Mouse (Mus musculus) erythroblast, embryonic 14.5 days (primary cell): ENCODE results near the gene Anapc16.

Source experiments
- GATA1 ChIP-seq: IDR thresholded peaks from 2 replicates; pipeline ENCODE4 v1.6.1; 2012; ENCODE audit warnings: low read length, inconsistent platforms, mixed read lengths
- TAL1 ChIP-seq: IDR thresholded peaks from 3 replicates; pipeline ENCODE4 v1.6.1; 2012; ENCODE audit warnings: low read length, inconsistent platforms, mixed read lengths

DNA sequence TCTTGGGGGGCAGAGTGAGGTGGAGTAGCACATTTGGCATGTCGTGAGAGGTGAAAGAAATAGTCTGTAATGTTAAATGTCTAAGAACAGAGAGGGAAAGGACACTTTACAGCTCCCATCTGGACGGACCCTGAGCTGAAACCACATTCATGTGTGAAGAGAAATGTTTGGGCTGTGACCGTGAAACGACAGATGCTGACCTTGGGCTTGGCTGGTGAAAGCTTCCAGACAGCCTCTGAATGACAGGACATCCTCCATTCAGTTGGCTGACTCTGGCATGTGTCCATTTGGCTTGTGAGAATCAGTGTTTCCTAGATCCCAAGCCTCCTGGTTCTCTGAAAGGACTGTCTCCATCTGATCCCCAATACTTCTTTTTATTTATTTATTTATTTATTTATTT lies 14.9 kb downstream of the Anapc16 start:
- no peak for TF ChIP-seq GATA1
- TF ChIP-seq TAL1: no peak
